Mouse (Mus musculus) spleen, adult 18-20 months (tissue): ENCODE measurements around the gene Wnk4.

Experiments used
- DNase-seq, 2 experiments: peaks; one replicate each; pipeline ENCODE4 v3.0.0; 2022; ENCODE audit warnings: mixed read lengths in 2 of 2

The Wnk4 gene

GRCm38 (mm10) chr11:101245855-101246701, 14.3 kb upstream of the Wnk4 start, which contains the start of gene Ramp2:
TSS of gene Ramp2 (plus strand) at chr11:101246028.
- no peak for DNase-seq

- DNase-seq, result no peak
These were observed 13.7 kb upstream of the Wnk4 start for GRCm38 (mm10) chr11:101246702-101247012.

- DNase-seq, result no peak
These were observed 12.8 kb upstream of the Wnk4 start for GRCm38 (mm10) chr11:101247521-101248030.

- peak; percentile 23 to 65 for DNase-seq
These were observed 11.9 kb upstream of the Wnk4 start for GRCm38 (mm10) chr11:101248258-101248994.

GRCm38 (mm10) chr11:101251031-101251430, 9.3 kb upstream of the Wnk4 start:
- DNase-seq, result no peak

- DNase-seq, result no peak
These were observed 7.4 kb upstream of the Wnk4 start for GRCm38 (mm10) chr11:101252941-101253340.

- peak; percentile 66 to 82 for DNase-seq
These were observed 6.6 kb upstream of the Wnk4 start, which contains the start of gene Vps25 for GRCm38 (mm10) chr11:101253613-101254389. TSS of gene Vps25 (plus strand) at chr11:101253707.

GRCm38 (mm10) chr11:101255826-101256775, 4.3 kb upstream of the Wnk4 start:
- no peak for DNase-seq

- DNase-seq, result no peak
These were observed 1.1 kb upstream of the Wnk4 start for GRCm38 (mm10) chr11:101259261-101259712.

GRCm38 (mm10) chr11:101260826-101261380, 536 bp downstream of the Wnk4 start:
- DNase-seq, result no peak

- no peak for DNase-seq
These were observed 2.1 kb downstream of the Wnk4 start for GRCm38 (mm10) chr11:101262272-101262967.

GRCm38 (mm10) chr11:101263138-101263988, 3.0 kb downstream of the Wnk4 start:
- DNase-seq, result no peak

GRCm38 (mm10) chr11:101263989-101264280, 3.6 kb downstream of the Wnk4 start:
- DNase-seq, result no peak

GRCm38 (mm10) chr11:101264954-101265471, 4.6 kb downstream of the Wnk4 start:
- DNase-seq, result no peak

GRCm38 (mm10) chr11:101265906-101266305, 5.5 kb downstream of the Wnk4 start:
- DNase-seq, result no peak

- DNase-seq, result no peak
These were observed 9.3 kb downstream of the Wnk4 start for GRCm38 (mm10) chr11:101269577-101270116.

- DNase-seq, result no peak
These were observed 12.1 kb downstream of the Wnk4 start for GRCm38 (mm10) chr11:101272446-101272845.

- no peak for DNase-seq
These were observed 14.9 kb downstream of the Wnk4 start for GRCm38 (mm10) chr11:101275309-101275708.

- DNase-seq, result no peak
These were observed 16.1 kb downstream of the Wnk4 start for GRCm38 (mm10) chr11:101276319-101277070.
